Mouse (Mus musculus): Measurements from ENCODE around the gene Ccdc7b.
"Not testable (repeated sequence)": the region's sequence is repeated elsewhere in the genome, so short reads cannot be mapped to it uniquely, and the experiment has no call there.

Ccdc7b gene

DNA sequence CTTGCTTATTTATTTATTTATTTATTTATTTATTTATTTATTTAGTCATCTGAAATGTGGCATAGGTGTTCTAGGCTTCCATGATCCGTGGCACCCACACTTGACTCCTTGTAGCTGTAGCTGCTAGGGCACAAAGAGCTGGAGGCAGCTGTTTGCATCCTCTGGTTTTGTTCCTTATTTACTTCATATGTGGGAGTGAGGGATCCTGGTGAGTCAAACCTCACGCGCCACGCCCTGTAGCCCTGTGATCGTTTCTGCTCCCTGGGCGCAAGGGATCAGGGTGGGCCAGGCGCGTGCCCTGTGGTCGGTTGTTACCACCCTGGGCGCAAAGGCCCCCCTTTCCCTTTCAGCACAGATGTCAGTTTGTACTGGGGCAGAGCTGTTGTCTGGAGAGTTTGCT, at the start of gene Ccdc7b:
Ccdc7b (plus strand) TSS at position 301 of the 400 bp plus-strand sequence.
- DNase-seq (ENCODE audit: low spot score): not testable (repeated sequence)

- DNase-seq (ENCODE audit: low spot score): not testable (repeated sequence)
Measured at GRCm38 (mm10) chr8:129065417-129065816, 1.5 kb upstream of the Ccdc7b start, which contains the start of gene Ccdc7a. Gene Ccdc7a (minus strand): TSS chr8:129065517.

DNA sequence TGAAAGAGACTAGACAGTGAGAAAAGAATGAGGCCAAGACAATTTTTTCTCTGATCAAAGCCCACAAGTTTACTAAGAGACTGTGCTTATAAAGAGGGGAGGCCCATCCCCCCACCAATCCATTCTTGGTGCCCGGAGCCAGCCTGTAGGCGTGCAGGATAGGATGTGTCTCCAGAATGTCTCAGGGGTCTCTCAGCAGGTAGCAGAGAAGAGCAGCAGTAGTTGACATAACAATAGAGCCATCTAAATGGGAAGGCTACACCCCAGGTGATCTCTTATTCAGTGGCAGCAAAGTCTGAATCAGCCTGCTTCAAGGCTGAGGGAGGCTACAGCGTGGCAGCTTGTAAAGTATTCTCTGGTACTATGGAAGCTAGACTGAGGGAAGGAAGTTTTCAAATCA, 48.8 kb downstream of the Ccdc7b start:
- DNase-seq (ENCODE audit: low spot score): not testable (repeated sequence)

- no peak for DNase-seq (ENCODE audit: low spot score)
Measured at GRCm38 (mm10) chr8:129131561-129131960, 64.6 kb downstream of the Ccdc7b start, which contains the start of gene Gm10999. Gene Gm10999 (minus strand): TSS chr8:129131661.

- no peak for DNase-seq (ENCODE audit: low spot score)
Measured at GRCm38 (mm10) chr8:129133475-129133874, 66.5 kb downstream of the Ccdc7b start.

Data from ovary, postnatal 10 days (tissue).